Mouse (Mus musculus) hindbrain, postnatal 0 days (tissue): Measurements from ENCODE around the gene Nol10. TPM values are rescaled to one million over a fixed set of nuclear protein-coding genes. Genes with fewer than 3 reads are reported as not detected.

Experiments used
- ATAC-seq: fragments of 200-750 bp; cut with Nextera tagmentation; 2 replicates; pipeline ENCODE4 v1.8.0; 2017; ENCODE audit warnings: mild to moderate bottlenecking, moderate TSS enrichment, moderate library complexity
- DNase-seq: peaks from one replicate; pipeline ENCODE4 v3.0.0-alpha.2; 2015; ENCODE audit warnings: low spot score
- H3K27ac ChIP-seq: fragments of 300-500 bp; sonication (generic); 2 replicates; pipeline ENCODE4 v1.5.1; 2014; ENCODE audit warnings: mild to moderate bottlenecking
- H3K27me3 ChIP-seq: fragments of 300-500 bp; sonication (generic); 2 replicates; pipeline ENCODE4 v1.6.1; 2014; ENCODE audit warnings: low read length, mixed read lengths; ENCODE audit not compliant: insufficient read depth
- H3K36me3 ChIP-seq: fragments of 300-500 bp; sonication (generic); 2 replicates; pipeline ENCODE4 v1.6.1; 2014; ENCODE audit warnings: low read length, mixed read lengths; ENCODE audit not compliant: insufficient read depth
- H3K4me1 ChIP-seq: fragments of 300-500 bp; sonication (generic); 2 replicates; pipeline ENCODE4 v1.6.1; 2014; ENCODE audit warnings: antibody characterized with exemption, low read length, mixed read lengths; ENCODE audit not compliant: insufficient read depth
- H3K4me2 ChIP-seq: fragments of 300-500 bp; sonication (generic); 2 replicates; pipeline ENCODE4 v1.6.1; 2014; ENCODE audit warnings: low read depth, mild to moderate bottlenecking, low read length, moderate library complexity, mixed read lengths
- H3K4me3 ChIP-seq: fragments of 300-500 bp; sonication (generic); 2 replicates; pipeline ENCODE4 v1.5.1; 2014; ENCODE audit warnings: low read length
- H3K9ac ChIP-seq: fragments of 300-500 bp; sonication (generic); replicated peaks from 2 replicates; pipeline ENCODE4 v1.6.1; 2014; ENCODE audit warnings: mild to moderate bottlenecking, low read length, moderate library complexity, mixed read lengths
- H3K9me3 ChIP-seq: fragments of 300-500 bp; sonication (generic); 2 replicates; pipeline ENCODE4 v1.6.1; 2016; ENCODE audit warnings: low read length, mixed read lengths
- CTCF ChIP-seq: IDR thresholded peaks from 2 replicates; pipeline ENCODE4 v1.5.1; 2016; ENCODE audit warnings: antibody characterized with exemption, control low read depth, low read depth
- WGBS: fragments of 180-500 bp; shearing (Covaris S2); extraction: QIAGEN DNeasy Blood & Tissue Kit; methylation state at CpG from one replicate; pipeline ENCODE4 v1.1.7; 2014; 5-methylcytosine and 5-hydroxymethylcytosine counted together
- polyA plus RNA-seq: library from polyadenylated mRNA; unstranded; fragments of >200 nt; fragmentation: Nextera tagmentation; extraction: Ambion mirVana; gene quantifications from 2 replicates; pipeline ENCODE4 v1.2.1, GENCODE M21; 2015
- total RNA-seq: library from RNA; depleted of rRNA; stranded (reverse); fragments of >200 nt; gene quantifications from 2 replicates; pipeline ENCODE4 v1.2.3, GENCODE M21; 2014

The Nol10 gene
- total and polyA plus RNA-seq, 2 experiments from 2014 or later, result 7.1 to 12.0 TPM

- H3K4me3 ChIP-seq, result no peak overlapping the region
- H3K9me3 ChIP-seq, result no peaks in the 10 kb centered on the region
- peaks cover 60% of the 10 kb centered on the region for H3K36me3 ChIP-seq
- no peak overlapping the region for H3K9ac ChIP-seq
- H3K4me2 ChIP-seq, result no peak overlapping the region
- ATAC-seq (no peak), DNase-seq (no peak)
- 82% methylated on average over 3 of the region's 3 CpGs for WGBS
- no peak for TF ChIP-seq CTCF
- H3K4me1 ChIP-seq, result no peaks in the 10 kb centered on the region
- H3K27me3 ChIP-seq, result no peaks in the 10 kb centered on the region
- H3K27ac ChIP-seq, result no peak overlapping the region
Measured at GRCm38 (mm10) chr12:17372696-17373095, 24.4 kb downstream of the Nol10 start.

- Histone ChIP-seq H3K36me3 (peaks cover 61% of the 10 kb centered on the region), H3K9ac (no peak overlapping the region), H3K9me3 (no peaks in the 10 kb centered on the region), H3K4me3 (no peak overlapping the region), H3K27me3 (no peaks in the 10 kb centered on the region), H3K4me1 (no peaks in the 10 kb centered on the region), H3K4me2 (no peak overlapping the region), H3K27ac (no peak overlapping the region)
- DNase-seq (no peak), ATAC-seq (no peak)
- TF ChIP-seq CTCF, result no peak
- WGBS, result over 99% methylated on average over 5 of the region's 5 CpGs
Measured at GRCm38 (mm10) chr12:17373470-17373975, 25.3 kb downstream of the Nol10 start.

- ATAC-seq, result no peak
- Histone ChIP-seq H3K4me2 (no peak overlapping the region), H3K27ac (no peak overlapping the region), H3K4me3 (no peak overlapping the region), H3K9ac (no peak overlapping the region), H3K9me3 (no peaks in the 10 kb centered on the region), H3K36me3 (peaks cover 64% of the 10 kb centered on the region), H3K4me1 (no peaks in the 10 kb centered on the region), H3K27me3 (no peaks in the 10 kb centered on the region)
- 89% methylated on average over 4 of the region's 4 CpGs for WGBS
- TF ChIP-seq CTCF, result no peak
- no peak for DNase-seq
Measured at GRCm38 (mm10) chr12:17375243-17375642, 27.0 kb downstream of the Nol10 start.

- no peaks in the 10 kb centered on the region for H3K9me3 ChIP-seq
- no peak overlapping the region for H3K9ac ChIP-seq
- no peak overlapping the region for H3K4me2 ChIP-seq
- no peaks in the 10 kb centered on the region for H3K4me1 ChIP-seq
- H3K27me3 ChIP-seq, result no peaks in the 10 kb centered on the region
- ATAC-seq (no peak), DNase-seq (no peak)
- H3K4me3 ChIP-seq, result no peak overlapping the region
- no peak for TF ChIP-seq CTCF
- 79% methylated on average over 6 of the region's 6 CpGs for WGBS
- no peak overlapping the region for H3K27ac ChIP-seq
- peaks cover 69% of the 10 kb centered on the region for H3K36me3 ChIP-seq
Measured at GRCm38 (mm10) chr12:17376521-17376920, 28.3 kb downstream of the Nol10 start.

- 90% methylated on average over 6 of the region's 6 CpGs for WGBS
- Histone ChIP-seq H3K9ac (no peak overlapping the region), H3K4me2 (no peak overlapping the region), H3K27me3 (no peaks in the 10 kb centered on the region), H3K27ac (no peak overlapping the region), H3K4me3 (no peak overlapping the region), H3K36me3 (peaks cover 41% of the 10 kb centered on the region; the same call in 1 of the 2 replicates), H3K9me3 (no peaks in the 10 kb centered on the region), H3K4me1 (no peaks in the 10 kb centered on the region)
- ATAC-seq, result no peak
- TF ChIP-seq CTCF, result no peak
- no peak for DNase-seq
Measured at GRCm38 (mm10) chr12:17380991-17381390, 32.7 kb downstream of the Nol10 start.

- Histone ChIP-seq H3K27ac (no peak overlapping the region), H3K36me3 (peaks cover 26% of the 10 kb centered on the region; the same call in 1 of the 2 replicates), H3K9me3 (no peaks in the 10 kb centered on the region), H3K4me2 (no peak overlapping the region), H3K4me3 (no peak overlapping the region), H3K27me3 (no peaks in the 10 kb centered on the region), H3K4me1 (no peaks in the 10 kb centered on the region), H3K9ac (no peak overlapping the region)
- no peak for ATAC-seq
- no peak for DNase-seq
- TF ChIP-seq CTCF, result no peak
- WGBS, result 87% methylated on average over 7 of the region's 7 CpGs
Measured at GRCm38 (mm10) chr12:17382759-17383158, 34.5 kb downstream of the Nol10 start.

- no peak for ATAC-seq
- Histone ChIP-seq H3K9ac (no peak overlapping the region), H3K9me3 (no peaks in the 10 kb centered on the region), H3K4me1 (no peaks in the 10 kb centered on the region), H3K36me3 (peaks cover 6% of the 10 kb centered on the region; the same call in 1 of the 2 replicates), H3K27ac (no peak overlapping the region), H3K4me3 (no peak overlapping the region), H3K4me2 (no peak overlapping the region), H3K27me3 (no peaks in the 10 kb centered on the region)
- DNase-seq, result no peak
- 88% methylated on average over 3 of the region's 3 CpGs for WGBS
- TF ChIP-seq CTCF, result no peak
Measured at GRCm38 (mm10) chr12:17386896-17387295, 38.6 kb downstream of the Nol10 start.
